Mouse (Mus musculus) adrenal gland (tissue): ENCODE data around the gene Plppr3.

Source experiments
- intact Hi-C: fragments of 180-260 bp; cut with DNase I; formaldehyde crosslinking; loops from one replicate; pipeline ENCODE4 v1.15.1; 2025
- microRNA-seq, 2 experiments: library from miRNA; unstranded; fragments of <30 nt; microRNA quantifications; one replicate each; pipeline ENCODE4; 2019

The Plppr3 gene

GRCm38 (mm10) chr10:79822372-79822771 lies 52.1 kb downstream of the Plppr3 start:
- intact Hi-C loops = loop anchor here (5.0 kb wide), 1 partner anchor 40 kb away; no protein-coding TSS in a partner anchor

- intact Hi-C loops = loop anchor here (5.0 kb wide), 1 partner anchor 39 kb away; no protein-coding TSS in a partner anchor
Observed at GRCm38 (mm10) chr10:79821731-79822130, 52.7 kb downstream of the Plppr3 start.

GRCm38 (mm10) chr10:79820782-79821181 lies 53.7 kb downstream of the Plppr3 start, which contains the start of gene Misp:
Gene Misp (plus strand): TSS chr10:79820989.
- intact Hi-C loops = loop anchor here (5.0 kb wide), 1 partner anchor 38 kb away; no protein-coding TSS in a partner anchor

- intact Hi-C loops = loop anchor here (5.0 kb wide), 1 partner anchor 38 kb away; no protein-coding TSS in a partner anchor
Observed at GRCm38 (mm10) chr10:79820277-79820676, 54.2 kb downstream of the Plppr3 start.

GRCm38 (mm10) chr10:79819606-79820005 lies 54.8 kb downstream of the Plppr3 start:
- intact Hi-C loops = loop anchor here (5.0 kb wide), 1 partner anchor 37 kb away; no protein-coding TSS in a partner anchor

GRCm38 (mm10) chr10:79818225-79818624 lies 56.2 kb downstream of the Plppr3 start:
- intact Hi-C loops = no loop called here

- intact Hi-C loops = no loop called here
Observed at GRCm38 (mm10) chr10:79817111-79817510, 57.3 kb downstream of the Plppr3 start.

- intact Hi-C loops = no loop called here
Observed at GRCm38 (mm10) chr10:79815671-79816494, 58.6 kb downstream of the Plppr3 start.

GRCm38 (mm10) chr10:79814271-79814842 lies 60.1 kb downstream of the Plppr3 start:
- intact Hi-C loops = loop anchor here (5.0 kb wide), 1 partner anchor 42 kb away; no protein-coding TSS in a partner anchor

- intact Hi-C loops = loop anchor here (1.0 to 5.0 kb wide), 2 partner anchors 19 to 40 kb away; partner anchors contain the start of gene Palm
Observed at GRCm38 (mm10) chr10:79811736-79812637, 62.4 kb downstream of the Plppr3 start.

Small RNA genes within 50 kb of the gene (microRNA-seq; reads per million reads assigned to microRNA genes)
- gene Mir6910 = 0.11 to 0.37 reads per million in 2 experiments
